Mouse (Mus musculus): ENCODE data around the gene Defb21. TPM values are rescaled to one million over a fixed set of nuclear protein-coding genes. Genes with fewer than 3 reads are reported as not detected.

The Defb21 gene
- not detected in 2 replicates for polyA plus RNA-seq (2016; fragmentation: Nextera tagmentation; extraction: Ambion mirVana)

DNA sequence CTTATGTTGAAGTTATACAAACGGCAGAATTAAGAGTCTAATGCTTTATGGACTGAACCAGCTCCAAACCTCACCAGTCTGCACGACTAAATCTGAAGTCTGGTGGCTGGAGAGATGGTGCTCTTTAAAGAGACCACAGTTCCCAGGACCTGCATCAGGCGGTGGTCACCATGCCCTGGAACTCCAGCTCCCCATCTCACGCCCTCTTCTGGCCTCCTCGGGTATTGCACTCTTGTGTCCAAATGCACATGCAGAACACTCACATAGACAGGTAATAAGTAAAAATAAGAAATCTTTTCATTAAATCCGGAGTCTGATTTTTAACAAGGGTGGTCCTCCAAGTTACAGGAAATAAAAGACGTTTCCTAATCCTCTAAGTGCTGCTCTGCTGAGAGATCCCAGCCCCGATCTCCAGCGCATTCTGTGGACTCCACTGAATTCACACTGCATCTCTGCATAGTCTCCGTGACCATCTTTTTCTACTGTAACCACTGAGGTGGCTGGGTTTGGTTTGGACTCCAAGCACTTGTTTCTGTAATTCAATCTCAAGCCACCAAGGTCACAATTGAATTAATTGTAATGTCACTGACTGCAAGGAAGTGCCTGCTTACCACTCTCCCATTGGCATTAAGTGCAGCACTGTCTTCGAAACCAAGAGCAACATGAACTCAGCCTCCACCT lies at the start of gene Defb21:
TSS of gene Defb21 (plus strand) at position 631 of the 681 bp plus-strand sequence.
- no peak within 1 kb of the TSS for H3K4me3 ChIP-seq
- whole genome bisulfite sequencing (ENCODE audit: insufficient replicate concordance): 47% methylated on average over 11 of the region's 11 CpGs
- no peaks in the 10 kb centered on the region for H3K4me1 ChIP-seq
- H3K4me2 ChIP-seq: no peak within 1 kb of the TSS
- H3K36me3 ChIP-seq: no peaks in the 10 kb centered on the region
- no peak within 1 kb of the TSS for H3K27ac ChIP-seq
- no peak within 1 kb of the TSS for H3K9ac ChIP-seq
- H3K9me3 ChIP-seq (replicated peaks): no peaks in the 10 kb centered on the region
- H3K27me3 ChIP-seq (replicated peaks): no peaks in the 10 kb centered on the region; the same call in 1 of the 2 replicates
- no peak for ATAC-seq

- no peaks in the 10 kb centered on the region for H3K4me1 ChIP-seq
- no peak within 1 kb of the TSS for H3K9ac ChIP-seq
- H3K27me3 ChIP-seq (replicated peaks): no peaks in the 10 kb centered on the region; the same call in 1 of the 2 replicates
- 46% methylated on average over 13 of the region's 13 CpGs for WGBS (ENCODE audit: insufficient replicate concordance)
- H3K27ac ChIP-seq: no peak within 1 kb of the TSS
- no peak within 1 kb of the TSS for H3K4me2 ChIP-seq
- no peak within 1 kb of the TSS for H3K4me3 ChIP-seq
- no peak for ATAC-seq
- H3K36me3 ChIP-seq: no peaks in the 10 kb centered on the region
- H3K9me3 ChIP-seq (replicated peaks): no peaks in the 10 kb centered on the region
Measured at GRCm38 (mm10) chr2:152539944-152540710, 32.4 kb upstream of the Defb21 start, which contains the start of gene Defb29. Gene Defb29 (minus strand): TSS chr2:152540098.

DNA sequence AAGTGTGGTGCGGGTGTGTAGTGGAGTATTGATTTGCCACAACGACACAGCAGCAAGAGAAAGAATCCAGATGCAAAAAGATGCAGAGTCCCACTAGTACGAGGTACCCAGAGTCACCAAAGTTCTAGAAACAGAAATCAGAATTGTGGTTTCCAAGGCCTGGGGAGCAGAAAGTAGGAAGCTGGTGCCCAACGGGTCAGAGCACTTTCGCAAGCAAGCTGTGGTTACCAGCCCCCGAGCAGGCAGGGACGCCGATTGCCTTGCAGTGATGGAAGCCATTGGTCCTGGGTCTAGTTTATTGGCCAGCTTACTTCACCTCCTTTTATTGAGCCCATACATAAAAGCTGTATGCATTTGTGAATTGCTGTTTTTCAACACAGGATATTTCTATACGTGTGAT lies 30.6 kb upstream of the Defb21 start:
- H3K4me1 ChIP-seq: no peaks in the 10 kb centered on the region

DNA sequence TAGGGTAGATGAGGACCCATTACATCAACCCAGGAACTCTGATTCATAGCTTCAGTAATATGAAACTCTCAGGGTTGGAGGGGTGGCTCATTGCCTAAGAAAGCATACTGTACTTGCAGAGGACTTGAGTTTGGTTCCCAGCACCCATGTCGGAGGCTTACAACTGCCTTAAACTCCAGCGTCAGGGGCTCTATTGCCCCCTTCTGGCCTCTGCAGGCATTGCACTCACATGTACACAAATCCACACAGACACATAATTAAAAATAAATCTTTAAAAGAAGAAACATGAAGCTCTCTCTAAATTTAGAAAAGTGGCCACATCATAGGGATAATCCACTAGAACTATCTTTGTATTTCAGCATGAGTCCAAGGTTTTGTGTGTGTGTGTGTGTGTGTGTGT lies 29.6 kb upstream of the Defb21 start:
- H3K9ac ChIP-seq: no peak overlapping the region
- no peak for ATAC-seq
- no peaks in the 10 kb centered on the region for H3K9me3 ChIP-seq (replicated peaks)
- H3K4me3 ChIP-seq: no peak overlapping the region
- H3K27ac ChIP-seq: no peak overlapping the region
- H3K4me2 ChIP-seq: no peak overlapping the region
- H3K27me3 ChIP-seq (replicated peaks): no peaks in the 10 kb centered on the region; the same call in 1 of the 2 replicates
- H3K36me3 ChIP-seq: no peaks in the 10 kb centered on the region
- 53% methylated on average over 2 of the region's 2 CpGs for WGBS (ENCODE audit: insufficient replicate concordance)
- no peaks in the 10 kb centered on the region for H3K4me1 ChIP-seq

More for the DNA sequence above, 30.6 kb upstream of the Defb21 start:
- H3K4me3 ChIP-seq: no peak overlapping the region
- no peak overlapping the region for H3K27ac ChIP-seq
- H3K27me3 ChIP-seq (replicated peaks): no peaks in the 10 kb centered on the region; the same call in 1 of the 2 replicates
- H3K9ac ChIP-seq: no peak overlapping the region
- no peak for ATAC-seq
- no peaks in the 10 kb centered on the region for H3K9me3 ChIP-seq (replicated peaks)
- H3K4me2 ChIP-seq: no peak overlapping the region
- no peaks in the 10 kb centered on the region for H3K36me3 ChIP-seq
- 42% methylated on average over 9 of the region's 9 CpGs for WGBS (ENCODE audit: insufficient replicate concordance)

DNA sequence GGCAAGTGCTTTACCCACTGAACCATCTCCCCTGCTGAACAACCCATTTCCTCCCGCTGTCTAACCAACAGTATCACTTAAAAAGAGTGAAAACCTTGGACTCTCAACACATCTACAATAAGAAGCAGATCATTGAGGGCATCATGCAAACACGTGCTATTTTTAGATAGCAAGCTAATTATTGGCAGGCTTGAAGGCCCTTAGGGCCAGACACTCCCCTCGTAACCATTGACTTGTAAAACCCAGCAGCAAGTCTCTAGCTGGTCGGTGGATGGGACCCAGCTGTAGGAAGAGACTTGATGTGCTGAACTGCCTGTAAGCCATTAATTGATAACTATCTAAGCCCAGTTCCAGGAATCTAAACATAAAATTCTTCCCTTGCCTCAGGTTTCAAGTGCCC lies 29.1 kb upstream of the Defb21 start:
- H3K4me2 ChIP-seq: no peak overlapping the region

DNA sequence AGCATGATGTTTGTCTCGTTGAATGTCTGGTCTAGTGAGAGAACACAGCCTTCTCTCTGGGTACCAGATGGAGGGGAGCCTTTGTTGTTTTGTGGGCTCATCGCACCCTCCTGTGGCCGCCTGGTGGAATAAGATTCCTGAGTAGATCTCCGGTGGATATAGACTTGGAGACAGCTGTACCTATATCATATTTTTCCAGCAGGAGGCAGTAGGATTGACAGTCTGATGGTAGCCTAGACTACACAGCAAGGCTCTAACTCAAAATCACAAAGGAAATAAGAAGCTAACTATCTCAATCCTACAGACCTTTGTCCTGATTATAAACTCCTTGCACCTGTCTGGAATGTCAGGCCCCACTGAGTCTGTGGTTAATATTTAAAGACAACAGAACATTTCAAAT lies 27.9 kb upstream of the Defb21 start:
- Histone ChIP-seq H3K27me3 (replicated peaks) (no peaks in the 10 kb centered on the region; the same call in 1 of the 2 replicates), H3K9me3 (replicated peaks) (no peaks in the 10 kb centered on the region), H3K36me3 (no peaks in the 10 kb centered on the region), H3K4me2 (no peak overlapping the region), H3K4me3 (no peak overlapping the region), H3K27ac (no peak overlapping the region), H3K4me1 (no peaks in the 10 kb centered on the region), H3K9ac (no peak overlapping the region)
- ATAC-seq: no peak
- 25% methylated on average over 4 of the region's 4 CpGs for WGBS (ENCODE audit: insufficient replicate concordance)

More for the DNA sequence above, 29.1 kb upstream of the Defb21 start:
- 65% methylated on average over 4 of the region's 4 CpGs for WGBS (ENCODE audit: insufficient replicate concordance)
- Histone ChIP-seq H3K27ac (no peak overlapping the region), H3K27me3 (replicated peaks) (no peaks in the 10 kb centered on the region; the same call in 1 of the 2 replicates), H3K4me3 (no peak overlapping the region), H3K9me3 (replicated peaks) (no peaks in the 10 kb centered on the region), H3K36me3 (no peaks in the 10 kb centered on the region), H3K9ac (no peak overlapping the region), H3K4me1 (no peaks in the 10 kb centered on the region)
- no peak for ATAC-seq

DNA sequence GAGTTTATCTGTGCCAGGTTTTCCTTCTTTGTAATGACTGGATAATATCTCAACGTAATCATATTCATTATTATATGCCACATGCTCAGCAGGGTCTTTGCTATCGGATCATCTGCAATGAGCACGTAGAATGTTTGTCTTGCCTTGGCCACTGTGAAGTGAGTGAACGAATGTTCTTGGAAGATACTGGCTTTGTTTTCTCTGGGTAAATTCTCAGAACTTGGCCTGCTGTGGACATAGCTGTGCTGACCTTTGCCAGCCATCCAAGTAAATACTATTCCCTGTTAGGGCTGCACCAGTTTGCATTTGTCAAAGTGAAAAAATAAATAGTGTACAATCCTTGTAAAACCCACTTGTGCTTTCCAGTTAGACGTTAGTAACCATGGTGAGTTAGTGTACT lies 24.4 kb upstream of the Defb21 start:
- H3K9ac ChIP-seq: no peak overlapping the region
- no peak for ATAC-seq
- 55% methylated on average over 5 of the region's 5 CpGs for WGBS (ENCODE audit: insufficient replicate concordance)
- H3K4me1 ChIP-seq: no peaks in the 10 kb centered on the region
- no peak overlapping the region for H3K4me3 ChIP-seq
- no peak overlapping the region for H3K4me2 ChIP-seq
- H3K27ac ChIP-seq: no peak overlapping the region
- H3K9me3 ChIP-seq (replicated peaks): no peaks in the 10 kb centered on the region
- H3K27me3 ChIP-seq (replicated peaks): no peaks in the 10 kb centered on the region
- no peaks in the 10 kb centered on the region for H3K36me3 ChIP-seq

DNA sequence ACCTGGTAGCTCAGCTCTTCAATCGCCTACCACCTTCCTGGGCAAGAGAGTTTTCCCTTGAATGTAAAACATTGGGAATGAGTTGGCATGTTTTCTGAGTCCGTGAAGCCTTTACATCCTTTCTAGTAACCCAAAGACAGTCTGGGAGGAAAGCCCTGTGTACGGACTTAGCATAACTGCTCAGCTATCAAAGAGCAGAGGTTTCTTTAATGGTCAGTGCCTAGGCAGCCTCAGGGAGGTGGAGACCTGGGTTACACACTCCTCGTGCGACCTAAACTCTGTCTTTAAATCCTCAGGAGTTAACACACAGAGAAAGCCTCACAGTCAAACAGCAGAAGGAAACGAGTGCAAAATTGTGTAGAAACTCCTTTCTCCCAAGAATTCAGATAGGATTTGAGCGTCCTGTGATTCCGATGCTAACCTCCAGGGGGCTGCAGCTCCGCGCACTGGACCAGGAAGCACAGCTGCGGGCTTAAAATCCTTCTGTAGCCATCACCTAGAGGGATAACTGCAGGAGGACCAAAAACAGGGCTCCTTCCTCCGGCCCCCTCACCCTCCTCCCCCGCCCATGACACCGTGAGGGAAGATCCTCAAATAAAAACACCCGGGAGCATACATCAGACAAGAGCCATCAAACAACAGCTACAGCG lies 18.6 kb upstream of the Defb21 start:
- WGBS (ENCODE audit: insufficient replicate concordance): 11% methylated on average over 16 of the region's 16 CpGs
- no peak overlapping the region for H3K27ac ChIP-seq
- no peak overlapping the region for H3K4me2 ChIP-seq
- no peaks in the 10 kb centered on the region; the same call in 1 of the 2 replicates for H3K27me3 ChIP-seq (replicated peaks)
- H3K9ac ChIP-seq: no peak overlapping the region
- no peaks in the 10 kb centered on the region for H3K36me3 ChIP-seq
- ATAC-seq: no peak
- H3K9me3 ChIP-seq (replicated peaks): no peaks in the 10 kb centered on the region
- H3K4me3 ChIP-seq: no peak overlapping the region
- H3K4me1 ChIP-seq: no peaks in the 10 kb centered on the region

DNA sequence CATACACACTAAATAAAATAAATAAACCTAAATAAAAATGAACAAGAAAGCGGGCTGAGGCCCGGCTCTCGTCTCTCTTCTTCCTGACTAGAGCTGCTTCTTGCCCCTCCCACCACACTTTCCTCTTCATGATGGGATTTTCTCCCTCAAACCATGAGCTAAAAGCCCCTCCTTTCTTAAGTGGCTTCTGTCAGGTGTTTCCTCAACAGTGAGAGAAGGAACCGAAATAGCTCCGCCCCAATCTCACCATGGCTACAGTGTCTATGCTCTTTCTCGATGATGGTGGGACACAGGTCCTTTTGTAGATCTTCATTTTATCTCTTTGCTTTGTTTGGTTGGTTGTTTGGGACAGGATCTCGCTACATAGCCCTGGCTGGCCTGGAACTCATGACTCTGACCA lies 15.9 kb upstream of the Defb21 start:
- Histone ChIP-seq H3K4me1 (no peaks in the 10 kb centered on the region), H3K27ac (no peak overlapping the region), H3K4me2 (no peak overlapping the region), H3K36me3 (no peaks in the 10 kb centered on the region), H3K9me3 (replicated peaks) (no peaks in the 10 kb centered on the region), H3K27me3 (replicated peaks) (no peaks in the 10 kb centered on the region; the same call in 1 of the 2 replicates), H3K4me3 (no peak overlapping the region), H3K9ac (no peak overlapping the region)
- WGBS (ENCODE audit: insufficient replicate concordance): 63% methylated on average over 7 of the region's 7 CpGs
- no peak for ATAC-seq

- H3K36me3 ChIP-seq: no peaks in the 10 kb centered on the region
- H3K4me1 ChIP-seq: no peaks in the 10 kb centered on the region
- 0 out of 2 replicates have a peak, but pooled peaks cover 3% of the 10 kb centered on the region for H3K27me3 ChIP-seq (replicated peaks)
- H3K9ac ChIP-seq: no peak within 1 kb of the TSS
- H3K4me2 ChIP-seq: no peak within 1 kb of the TSS
- 66% methylated on average over 5 of the region's 5 CpGs for WGBS (ENCODE audit: insufficient replicate concordance)
- no peak for ATAC-seq
- H3K4me3 ChIP-seq: no peak within 1 kb of the TSS
- H3K27ac ChIP-seq: no peak within 1 kb of the TSS
- no peaks in the 10 kb centered on the region for H3K9me3 ChIP-seq (replicated peaks)
Measured at GRCm38 (mm10) chr2:152569038-152569437, 3.5 kb upstream of the Defb21 start, which contains the start of gene Gm17416. Gene Gm17416 (plus strand): TSS chr2:152569338.

DNA sequence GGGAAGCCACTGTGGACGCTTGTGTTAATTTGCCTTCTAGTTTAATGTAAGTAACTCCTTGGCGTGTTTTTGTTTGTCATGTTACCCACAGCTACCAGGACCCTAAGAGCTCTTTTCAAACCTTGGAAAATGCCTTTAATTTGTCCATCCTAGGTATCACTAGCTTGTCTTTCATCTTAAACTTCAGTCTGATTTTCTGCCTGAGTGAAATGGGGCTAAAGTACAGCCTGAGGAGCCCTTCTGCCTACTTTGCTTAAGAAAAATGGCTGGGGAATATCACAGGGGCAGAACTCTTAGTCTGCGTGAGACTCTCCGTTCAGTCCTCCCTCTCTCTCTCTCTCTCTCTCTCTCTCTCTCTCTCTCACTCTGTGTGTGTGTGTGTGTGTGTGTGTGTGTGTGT lies 2.7 kb upstream of the Defb21 start:
- 64% methylated on average over 4 of the region's 4 CpGs for WGBS (ENCODE audit: insufficient replicate concordance)
- no peaks in the 10 kb centered on the region for H3K36me3 ChIP-seq
- H3K9ac ChIP-seq: no peak overlapping the region
- H3K9me3 ChIP-seq (replicated peaks): no peaks in the 10 kb centered on the region
- H3K4me2 ChIP-seq: no peak overlapping the region
- no peak overlapping the region for H3K27ac ChIP-seq
- H3K27me3 ChIP-seq (replicated peaks): 0 out of 2 replicates have a peak, but pooled peaks cover 3% of the 10 kb centered on the region
- ATAC-seq: no peak
- no peaks in the 10 kb centered on the region for H3K4me1 ChIP-seq
- no peak overlapping the region for H3K4me3 ChIP-seq

GRCm38 (mm10) chr2:152570313-152570712 lies 2.2 kb upstream of the Defb21 start:
- no peak overlapping the region for H3K27ac ChIP-seq
- whole genome bisulfite sequencing (ENCODE audit: insufficient replicate concordance): 47% methylated on average over 6 of the region's 6 CpGs
- no peaks in the 10 kb centered on the region for H3K4me1 ChIP-seq
- H3K9ac ChIP-seq: no peak overlapping the region
- H3K9me3 ChIP-seq (replicated peaks): no peaks in the 10 kb centered on the region
- H3K4me2 ChIP-seq: no peak overlapping the region
- ATAC-seq: no peak
- no peaks in the 10 kb centered on the region for H3K36me3 ChIP-seq
- 0 out of 2 replicates have a peak, but pooled peaks cover 3% of the 10 kb centered on the region for H3K27me3 ChIP-seq (replicated peaks)
- H3K4me3 ChIP-seq: no peak overlapping the region
